Mouse (Mus musculus): ENCODE data around the gene March1. TPM values are rescaled to one million over a fixed set of nuclear protein-coding genes. Genes with fewer than 3 reads are reported as not detected.

March1 gene
- total and polyA plus RNA-seq, 2 experiments from 2014 or later = 40.0 to 77.2 TPM

- no peaks in the 10 kb centered on the region for H3K9me3 ChIP-seq (ENCODE audit: low read length)
- H3K4me3 ChIP-seq (ENCODE audit: low read depth, low read length) = no peak overlapping the region
- no peaks in the 10 kb centered on the region for H3K27me3 ChIP-seq (ENCODE audit: insufficient read depth, low read length)
- DNase-seq (no peak), ATAC-seq (no peak)
- TF ChIP-seq CTCF (IDR thresholded peaks at IDR 0.05; ENCODE audit: low read depth) = no peak
- WGBS = 68% methylated on average over 4 of the region's 4 CpGs
- no peak overlapping the region for H3K4me2 ChIP-seq (ENCODE audit: low read depth)
- no peaks in the 10 kb centered on the region for H3K36me3 ChIP-seq (ENCODE audit: insufficient read depth)
- no peak overlapping the region for H3K9ac ChIP-seq
- H3K4me1 ChIP-seq (ENCODE audit: insufficient read depth) = no peaks in the 10 kb centered on the region
- H3K27ac ChIP-seq (ENCODE audit: low read depth, low read length) = no peak overlapping the region
Measured at GRCm38 (mm10) chr8:66269546-66269945, 651.8 kb downstream of the March1 start.

DNA sequence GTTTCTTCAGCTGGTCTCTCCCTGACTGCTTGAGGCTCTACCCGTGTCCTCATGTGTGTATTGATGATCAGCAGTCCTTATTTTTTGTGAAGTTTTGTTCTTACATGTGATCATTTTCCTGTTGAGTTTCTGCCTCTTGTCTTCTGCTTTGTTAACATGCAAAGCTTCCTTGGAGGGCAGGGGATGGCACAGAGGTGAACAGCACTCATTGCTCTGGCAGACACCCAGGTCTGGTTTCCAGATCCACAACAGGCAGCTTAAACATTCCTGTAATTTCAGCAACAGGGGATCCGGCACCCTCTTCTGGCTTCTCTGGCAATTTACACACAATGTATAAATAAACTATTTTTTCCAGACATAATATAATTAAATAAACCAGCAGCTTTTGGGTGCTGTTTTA lies 652.4 kb downstream of the March1 start:
- Histone ChIP-seq H3K4me1 (ENCODE audit: insufficient read depth) (no peaks in the 10 kb centered on the region), H3K4me2 (ENCODE audit: low read depth) (no peak overlapping the region), H3K4me3 (ENCODE audit: low read depth, low read length) (no peak overlapping the region), H3K36me3 (ENCODE audit: insufficient read depth) (no peaks in the 10 kb centered on the region), H3K27me3 (ENCODE audit: insufficient read depth, low read length) (no peaks in the 10 kb centered on the region), H3K9ac (no peak overlapping the region), H3K27ac (ENCODE audit: low read depth, low read length) (no peak overlapping the region), H3K9me3 (ENCODE audit: low read length) (no peaks in the 10 kb centered on the region)
- WGBS = 80% methylated on average over 2 of the region's 2 CpGs
- TF ChIP-seq CTCF (IDR thresholded peaks at IDR 0.05; ENCODE audit: low read depth) = no peak
- DNase-seq (peak; percentile 9), ATAC-seq (no peak)

GRCm38 (mm10) chr8:66317824-66318223 lies 700.1 kb downstream of the March1 start:
- Histone ChIP-seq H3K4me2 (ENCODE audit: low read depth) (no peak overlapping the region), H3K27ac (ENCODE audit: low read depth, low read length) (no peak overlapping the region), H3K9me3 (ENCODE audit: low read length) (no peaks in the 10 kb centered on the region), H3K9ac (no peak overlapping the region), H3K36me3 (ENCODE audit: insufficient read depth) (no peaks in the 10 kb centered on the region), H3K27me3 (ENCODE audit: insufficient read depth, low read length) (no peaks in the 10 kb centered on the region), H3K4me1 (ENCODE audit: insufficient read depth) (no peaks in the 10 kb centered on the region), H3K4me3 (ENCODE audit: low read depth, low read length) (no peak overlapping the region)
- 92% methylated on average over 7 of the region's 7 CpGs for WGBS
- no peak for DNase-seq
- no peak for TF ChIP-seq CTCF (IDR thresholded peaks at IDR 0.05; ENCODE audit: low read depth)
- ATAC-seq = no peak

DNA sequence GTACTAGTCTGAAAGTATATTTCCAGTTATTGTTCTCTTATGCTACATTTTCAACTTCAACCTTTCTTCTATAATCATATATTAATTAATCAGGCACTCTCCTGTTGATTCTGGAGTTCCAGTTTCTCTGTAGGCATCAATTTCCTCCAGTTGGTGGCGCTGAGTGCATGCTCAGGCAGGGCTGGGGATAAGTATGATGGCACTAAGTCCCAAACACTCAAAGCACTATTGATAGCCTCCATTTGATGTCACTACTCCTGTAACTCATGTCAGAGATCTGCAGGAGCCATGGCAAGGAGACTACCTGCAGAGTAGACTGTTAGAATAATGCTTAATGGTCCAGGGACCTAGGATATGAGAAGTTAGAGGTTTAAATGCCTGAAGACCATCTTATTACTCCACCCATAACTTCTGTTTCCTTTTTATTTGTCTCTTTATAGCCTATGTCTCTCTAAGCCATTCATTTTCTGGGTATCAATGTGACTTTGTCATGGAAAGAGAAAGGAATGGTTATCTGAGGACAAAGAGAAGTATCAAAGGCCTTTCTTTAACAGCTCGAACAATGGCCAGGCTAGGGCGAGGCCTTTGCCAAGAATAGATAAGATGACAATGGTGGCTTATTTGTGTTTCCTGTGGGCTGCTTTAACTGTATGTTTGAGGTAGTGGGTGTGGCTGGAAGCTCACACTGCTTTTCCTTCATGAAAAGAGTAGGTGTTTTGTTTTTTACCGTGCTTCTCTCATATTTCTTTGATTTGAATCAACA lies 705.5 kb downstream of the March1 start:
- no peak overlapping the region for H3K27ac ChIP-seq (ENCODE audit: low read depth, low read length)
- no peak overlapping the region for H3K9ac ChIP-seq
- DNase-seq (no peak), ATAC-seq (no peak)
- TF ChIP-seq CTCF (IDR thresholded peaks at IDR 0.05; ENCODE audit: low read depth) = peak; percentile 35; the same call in 1 of the 2 replicates
- no peak overlapping the region for H3K4me2 ChIP-seq (ENCODE audit: low read depth)
- no peaks in the 10 kb centered on the region for H3K4me1 ChIP-seq (ENCODE audit: insufficient read depth)
- 62% methylated on average over 4 of the region's 4 CpGs for WGBS
- H3K4me3 ChIP-seq (ENCODE audit: low read depth, low read length) = no peak overlapping the region
- no peaks in the 10 kb centered on the region for H3K9me3 ChIP-seq (ENCODE audit: low read length)
- no peaks in the 10 kb centered on the region for H3K36me3 ChIP-seq (ENCODE audit: insufficient read depth)
- H3K27me3 ChIP-seq (ENCODE audit: insufficient read depth, low read length) = no peaks in the 10 kb centered on the region

- Histone ChIP-seq H3K4me1 (ENCODE audit: insufficient read depth) (no peaks in the 10 kb centered on the region), H3K9ac (no peak overlapping the region), H3K27ac (ENCODE audit: low read depth, low read length) (no peak overlapping the region), H3K4me2 (ENCODE audit: low read depth) (no peak overlapping the region), H3K9me3 (ENCODE audit: low read length) (no peaks in the 10 kb centered on the region), H3K4me3 (ENCODE audit: low read depth, low read length) (no peak overlapping the region), H3K36me3 (ENCODE audit: insufficient read depth) (no peaks in the 10 kb centered on the region), H3K27me3 (ENCODE audit: insufficient read depth, low read length) (no peaks in the 10 kb centered on the region)
- no peak for TF ChIP-seq CTCF (IDR thresholded peaks at IDR 0.05; ENCODE audit: low read depth)
- ATAC-seq (no peak), DNase-seq (no peak)
Measured at GRCm38 (mm10) chr8:66326396-66326795, 708.7 kb downstream of the March1 start.

GRCm38 (mm10) chr8:66332206-66332605 lies 714.5 kb downstream of the March1 start:
- TF ChIP-seq CTCF (IDR thresholded peaks at IDR 0.05; ENCODE audit: low read depth) = no peak
- no peaks in the 10 kb centered on the region for H3K9me3 ChIP-seq (ENCODE audit: low read length)
- WGBS = 89% methylated on average over 3 of the region's 3 CpGs

DNA sequence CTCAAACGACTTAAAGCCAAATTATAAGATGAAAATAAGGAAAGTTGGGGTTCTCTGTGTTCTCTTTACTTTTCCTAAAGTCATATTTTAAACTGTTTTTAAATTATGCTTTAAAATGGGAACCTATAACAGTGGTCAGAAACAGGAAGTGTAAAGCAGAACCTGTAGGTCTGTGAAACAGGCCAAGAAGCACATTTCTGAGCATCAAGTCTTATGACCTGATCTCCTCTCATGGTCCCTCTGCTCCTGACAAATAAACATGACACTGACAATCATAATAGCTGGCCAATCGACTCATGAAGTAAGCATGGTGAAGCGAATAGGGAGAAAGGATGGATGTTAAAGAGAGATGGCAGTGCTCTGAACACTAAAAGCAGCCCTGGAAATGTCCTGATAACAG lies 716.6 kb downstream of the March1 start:
- ATAC-seq (no peak), DNase-seq (no peak)
- TF ChIP-seq CTCF (IDR thresholded peaks at IDR 0.05; ENCODE audit: low read depth) = no peak
- Histone ChIP-seq H3K27ac (ENCODE audit: low read depth, low read length) (no peak overlapping the region), H3K9me3 (ENCODE audit: low read length) (no peaks in the 10 kb centered on the region), H3K36me3 (ENCODE audit: insufficient read depth) (no peaks in the 10 kb centered on the region), H3K4me1 (ENCODE audit: insufficient read depth) (no peaks in the 10 kb centered on the region), H3K27me3 (ENCODE audit: insufficient read depth, low read length) (no peaks in the 10 kb centered on the region), H3K4me3 (ENCODE audit: low read depth, low read length) (no peak overlapping the region), H3K4me2 (ENCODE audit: low read depth) (no peak overlapping the region), H3K9ac (no peak overlapping the region)
- WGBS = 80% methylated on average over 3 of the region's 3 CpGs

More at GRCm38 (mm10) chr8:66332206-66332605, 714.5 kb downstream of the March1 start:
- Histone ChIP-seq H3K36me3 (ENCODE audit: insufficient read depth) (no peaks in the 10 kb centered on the region), H3K4me1 (ENCODE audit: insufficient read depth) (no peaks in the 10 kb centered on the region), H3K27me3 (ENCODE audit: insufficient read depth, low read length) (no peaks in the 10 kb centered on the region), H3K4me3 (ENCODE audit: low read depth, low read length) (no peak overlapping the region), H3K9ac (no peak overlapping the region), H3K27ac (ENCODE audit: low read depth, low read length) (no peak overlapping the region), H3K4me2 (ENCODE audit: low read depth) (no peak overlapping the region)
- ATAC-seq (no peak), DNase-seq (no peak)

Measured in forebrain, postnatal 0 days (tissue).